Mouse (Mus musculus): ENCODE measurements around the gene Fgfr2.

- TF ChIP-seq MAFK (IDR thresholded peaks at IDR 0.05; ENCODE audit: insufficient read depth, low read depth, low read length) (no peak), ZC3H11A (IDR thresholded peaks at IDR 0.05; ENCODE audit: borderline replicate concordance, low read depth, low read length) (no peak)
These were observed 2977.9 kb downstream of the Fgfr2 start for GRCm38 (mm10) chr7:130145211-130145610.
